Mouse (Mus musculus): ENCODE data around the gene Dusp27.

DNA sequence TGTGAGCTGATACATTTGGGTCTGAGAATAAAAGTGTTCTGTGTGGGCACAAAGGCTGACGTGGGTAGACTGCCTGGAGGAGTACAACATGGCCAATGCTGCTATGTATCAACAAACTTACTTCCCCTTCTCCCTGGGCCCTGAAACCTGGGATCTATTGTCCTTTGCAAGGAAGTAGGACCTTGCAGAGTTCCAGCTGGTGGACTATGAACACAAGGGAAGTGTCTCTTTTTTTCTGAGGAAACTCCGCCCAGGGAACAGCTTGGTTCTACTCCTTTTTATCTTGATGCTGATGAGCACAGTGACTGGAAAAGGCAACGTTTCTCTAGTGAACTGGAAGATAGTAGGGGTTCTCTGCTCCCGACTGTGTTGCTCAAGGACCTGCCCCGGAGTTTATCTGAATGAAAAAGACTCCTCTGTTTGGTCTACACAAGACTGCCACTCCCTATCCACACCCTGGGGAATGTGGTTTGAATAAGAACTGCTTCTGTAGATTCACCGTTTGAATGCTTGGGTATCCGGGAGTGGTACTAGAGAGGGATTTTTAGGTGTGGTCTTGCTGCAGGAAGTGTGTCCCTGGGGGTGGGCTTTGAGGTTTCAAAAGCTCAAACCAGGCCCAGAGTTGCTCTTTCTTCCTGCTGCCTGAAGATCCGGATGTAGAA is 2.7 kb downstream of the Dusp27 start:
- TF ChIP-seq CTCF (IDR thresholded peaks at IDR 0.05) (no peak), EP300 (IDR thresholded peaks at IDR 0.05) (peak; percentile 55)
